Mouse (Mus musculus) thymus, postnatal 0 days (tissue): Measurements from ENCODE around the gene Zfp597. TPM values are rescaled to one million over a fixed set of nuclear protein-coding genes. Genes with fewer than 3 reads are reported as not detected.
"Not testable (repeated sequence)": the region's sequence is repeated elsewhere in the genome, so short reads cannot be mapped to it uniquely, and the experiment has no call there.

Source experiments
- DNase-seq: peaks from one replicate; pipeline ENCODE4 v3.0.0-alpha.2; 2015; ENCODE audit warnings: low spot score
- polyA plus RNA-seq: library from polyadenylated mRNA; unstranded; fragments of >200 nt; fragmentation: Nextera tagmentation; extraction: Ambion mirVana; gene quantifications from 2 replicates; pipeline ENCODE4 v1.2.1, GENCODE M21; 2015

Gene Zfp597
- polyA plus RNA-seq, 1 experiment from 2014 or later = 7.1 TPM

DNA sequence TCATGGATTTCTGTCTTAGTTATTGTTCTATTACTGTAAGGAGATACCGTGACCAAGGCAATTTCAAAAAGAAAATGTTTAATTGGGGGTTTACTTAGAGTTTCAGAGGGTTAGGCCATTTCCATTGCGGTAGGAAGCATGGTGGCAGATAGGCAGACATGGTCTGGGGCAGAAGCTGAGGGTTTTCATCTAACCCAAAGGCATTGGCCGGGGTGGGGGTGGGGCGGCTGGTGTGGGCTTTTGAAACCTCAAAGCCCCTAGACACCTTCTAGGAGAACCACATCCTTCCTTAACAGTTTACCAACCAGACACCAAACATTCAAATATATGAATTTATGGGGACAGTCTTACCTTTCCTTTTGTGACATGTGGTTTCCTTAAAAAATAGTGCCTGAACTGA, 25.1 kb downstream of the Zfp597 start:
- DNase-seq = no peak

- DNase-seq = no peak
Observed at GRCm38 (mm10) chr16:3855776-3856175, 28.6 kb downstream of the Zfp597 start.

GRCm38 (mm10) chr16:3854437-3855182, 29.8 kb downstream of the Zfp597 start:
- DNase-seq = no peak

DNA sequence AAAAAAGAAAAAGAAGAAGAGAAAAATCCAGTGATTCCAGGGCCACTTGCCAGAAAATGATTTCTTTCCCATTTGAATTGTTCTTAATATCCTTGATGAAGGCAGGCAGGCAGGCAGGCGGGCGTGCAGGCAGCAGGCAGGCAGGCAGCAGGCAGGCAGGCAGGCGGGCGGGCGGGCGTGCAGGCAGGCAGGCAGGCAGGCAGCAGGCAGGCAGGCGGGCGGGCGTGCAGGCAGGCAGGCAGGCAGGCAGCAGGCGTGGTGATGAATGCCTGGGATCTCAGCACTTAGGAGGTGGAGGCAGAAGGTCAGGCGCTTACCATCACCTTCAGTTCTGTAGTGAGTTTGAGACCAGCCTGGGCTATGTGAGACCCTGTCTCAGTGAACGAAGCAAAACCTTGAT, 31.8 kb downstream of the Zfp597 start:
- no peak for DNase-seq

DNA sequence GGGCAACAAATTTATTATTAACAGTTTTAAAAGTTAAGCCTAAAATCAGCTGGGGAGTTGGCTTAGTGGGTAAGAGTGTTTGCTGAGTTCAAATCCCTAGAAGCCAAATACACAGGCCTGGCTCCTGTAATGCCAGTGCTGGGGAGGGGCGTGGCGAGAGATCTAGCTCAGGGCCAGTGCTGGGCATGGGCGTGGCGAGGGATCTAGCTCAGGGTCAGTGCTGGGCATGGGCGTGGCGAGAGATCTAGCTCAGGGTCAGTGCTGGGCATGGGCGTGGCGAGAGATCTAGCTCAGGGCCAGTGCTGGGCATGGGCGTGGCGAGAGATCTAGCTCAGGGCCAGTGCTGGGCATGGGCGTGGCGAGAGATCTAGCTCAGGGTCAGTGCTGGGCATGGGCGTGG, 33.1 kb downstream of the Zfp597 start:
- DNase-seq = not testable (repeated sequence)

DNA sequence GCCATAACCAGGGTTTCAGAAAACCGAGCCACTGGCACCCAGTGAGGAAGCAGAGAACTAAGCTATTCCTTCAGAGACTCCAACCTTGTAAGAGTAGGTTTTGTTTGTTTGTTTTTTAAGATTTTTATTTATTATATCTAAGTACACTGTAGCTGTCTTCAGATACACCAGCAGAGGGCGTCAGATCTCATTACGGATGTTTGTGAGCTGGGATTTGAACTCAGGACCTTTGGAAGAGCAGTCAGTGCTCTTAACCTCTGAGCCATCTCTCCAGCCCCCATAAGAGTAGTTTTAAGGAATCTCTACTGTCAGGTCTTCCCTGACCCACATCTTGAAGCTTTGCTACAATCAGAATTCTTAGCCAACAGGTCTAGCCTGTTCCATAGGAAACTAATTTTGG, 35.9 kb downstream of the Zfp597 start:
- no peak for DNase-seq

GRCm38 (mm10) chr16:3847871-3848270, 36.5 kb downstream of the Zfp597 start:
- DNase-seq = peak; percentile 11

- peak; percentile 94 for DNase-seq
Observed at GRCm38 (mm10) chr16:3846711-3847518, 37.4 kb downstream of the Zfp597 start, which contains the start of gene Zfp174. Zfp174 (plus strand) TSS chr16:3847268.

DNA sequence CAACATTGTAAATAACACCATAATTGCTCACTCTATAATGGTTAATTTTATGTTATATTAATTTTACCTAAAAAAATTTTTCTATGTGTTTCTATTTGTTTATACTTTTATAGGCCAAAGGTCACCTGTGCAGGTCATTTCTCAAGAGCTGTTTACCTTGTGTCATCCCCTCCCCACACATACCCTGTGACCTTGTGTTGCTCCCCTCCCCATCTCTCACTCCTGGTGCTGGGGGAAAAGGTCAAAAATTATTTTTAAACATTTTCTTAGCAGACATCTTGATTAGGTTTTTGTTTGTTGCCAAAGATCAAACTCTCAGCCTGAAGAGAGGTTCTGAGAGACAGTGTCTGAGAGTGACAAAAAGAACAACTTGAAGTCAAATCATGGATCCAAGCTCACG, 40.6 kb downstream of the Zfp597 start:
- no peak for DNase-seq

- DNase-seq = no peak
Observed at GRCm38 (mm10) chr16:3842989-3843388, 41.4 kb downstream of the Zfp597 start.

GRCm38 (mm10) chr16:3839157-3839885, 45.0 kb downstream of the Zfp597 start:
- peak; percentile 43 for DNase-seq

- no peak for DNase-seq
Observed at GRCm38 (mm10) chr16:3835461-3835860, 48.9 kb downstream of the Zfp597 start.

DNA sequence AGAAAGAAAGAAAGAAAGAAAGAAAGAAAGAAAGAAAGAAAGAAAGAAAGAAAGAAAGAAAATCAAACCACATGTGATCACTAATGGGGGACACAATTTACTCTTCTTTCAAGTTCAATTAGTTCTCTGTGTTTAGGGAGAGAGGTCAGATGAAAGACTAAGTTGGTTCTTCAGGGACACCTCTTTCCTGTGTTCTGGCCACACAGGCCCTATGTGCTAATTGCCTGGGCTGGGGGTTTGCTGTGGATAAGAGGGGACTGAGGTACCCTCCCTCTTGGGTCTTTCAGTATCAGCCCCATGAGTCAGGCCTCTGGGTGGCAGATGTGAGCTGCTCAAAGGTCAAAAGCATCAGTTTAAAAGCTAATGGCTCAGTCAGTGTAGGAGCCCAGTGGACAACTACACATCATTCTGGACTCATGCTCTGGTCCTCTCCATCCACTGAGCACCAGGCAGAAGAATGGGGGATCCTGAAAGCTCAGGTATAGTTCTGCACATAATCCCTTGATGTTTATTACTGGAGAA, 53.7 kb downstream of the Zfp597 start, which contains the start of gene Olfr15:
Olfr15 (plus strand) TSS at position 291 of the 522 bp plus-strand sequence.
- no peak for DNase-seq

GRCm38 (mm10) chr16:3829727-3830126, 54.6 kb downstream of the Zfp597 start:
- no peak for DNase-seq

DNA sequence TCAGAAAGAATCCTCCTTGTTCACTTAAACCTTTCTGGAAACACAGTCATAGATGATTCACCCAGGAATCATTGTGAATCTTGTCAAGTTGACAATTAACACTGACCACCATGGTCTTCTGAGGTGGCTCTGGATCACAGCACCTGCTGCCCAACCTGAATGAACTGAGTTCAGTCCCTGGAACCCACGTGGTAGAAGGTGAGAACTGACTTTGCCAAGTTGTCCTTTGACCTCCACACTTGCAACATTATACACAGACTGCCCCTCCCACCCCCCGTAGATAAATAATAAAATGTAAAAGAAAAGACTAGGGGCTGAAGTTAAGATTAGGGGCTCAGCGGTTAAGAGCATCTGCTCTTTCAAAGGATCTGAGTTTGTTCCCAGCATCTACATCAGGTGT, 56.3 kb downstream of the Zfp597 start:
- no peak for DNase-seq

- DNase-seq = no peak
Observed at GRCm38 (mm10) chr16:3820202-3820601, 64.2 kb downstream of the Zfp597 start.

GRCm38 (mm10) chr16:3814667-3815066, 69.7 kb downstream of the Zfp597 start:
- peak; percentile 1 for DNase-seq
